Mouse (Mus musculus): ENCODE data around the gene Git1. TPM values are rescaled to one million over a fixed set of nuclear protein-coding genes. Genes with fewer than 3 reads are reported as not detected.
"Not testable (repeated sequence)": the region's sequence is repeated elsewhere in the genome, so short reads cannot be mapped to it uniquely, and the experiment has no call there.

The Git1 gene
- polyA plus RNA-seq, 1 experiment: 4.5 TPM

DNA sequence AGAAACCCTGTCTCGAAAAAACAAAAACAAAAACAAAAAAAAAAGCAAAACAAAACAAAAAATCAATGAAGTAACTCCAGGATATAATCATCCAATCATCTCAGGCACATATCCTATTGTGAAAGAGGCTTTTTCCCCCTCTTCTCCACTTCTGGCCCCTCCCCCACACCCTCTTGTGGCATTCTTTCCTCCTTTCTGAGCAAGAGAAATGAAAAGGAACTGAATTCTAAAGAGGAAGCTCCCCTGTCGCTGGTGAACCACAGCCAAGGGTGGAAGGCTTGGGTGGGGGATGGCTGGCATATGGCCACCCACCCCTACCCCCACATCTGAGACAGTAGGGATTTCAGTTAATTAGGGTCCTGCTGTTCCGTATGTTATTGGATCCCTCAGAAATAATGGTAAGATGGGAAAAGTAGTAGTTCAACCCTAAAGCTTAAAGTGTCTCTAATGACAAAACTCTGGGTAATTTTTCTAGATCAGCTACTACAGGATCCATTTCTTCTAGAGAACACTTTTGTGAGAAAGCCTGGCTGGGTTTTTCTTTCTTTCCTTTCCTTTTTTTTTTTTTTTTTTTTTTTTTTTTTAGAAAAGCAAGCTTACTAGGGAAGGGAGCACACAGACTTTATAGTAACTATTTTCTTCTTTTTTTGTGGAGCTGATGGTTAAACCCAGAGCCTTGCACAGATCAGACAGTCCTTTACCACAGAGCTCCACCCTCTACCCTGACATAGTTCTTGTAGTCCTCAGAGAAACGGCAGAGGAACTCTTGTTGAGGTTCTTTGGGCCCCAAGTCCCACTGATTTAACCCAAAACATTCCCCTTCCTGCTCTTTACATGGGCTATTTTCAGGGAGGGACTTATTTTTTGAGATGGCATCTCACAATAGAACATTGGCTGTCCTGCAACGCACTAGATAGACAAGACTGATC is 27.5 kb downstream of the Git1 start:
- TF ChIP-seq GATA1 (IDR thresholded peaks at IDR 0.05; ENCODE audit: low read length): no peak
- no peak for TF ChIP-seq TAL1 (IDR thresholded peaks at IDR 0.05; ENCODE audit: low read length)
- H3K4me1 ChIP-seq (ENCODE audit: control insufficient read depth): peaks cover under 1% of the 10 kb centered on the region
- H3K4me3 ChIP-seq (replicated peaks): no peak overlapping the region
- H3K9me3 ChIP-seq (ENCODE audit: control insufficient read depth, low read length): peaks cover 4% of the 10 kb centered on the region
- no peaks in the 10 kb centered on the region for H3K36me3 ChIP-seq (ENCODE audit: control insufficient read depth)
- peaks cover 50% of the 10 kb centered on the region for H3K27me3 ChIP-seq (ENCODE audit: control insufficient read depth)

DNA sequence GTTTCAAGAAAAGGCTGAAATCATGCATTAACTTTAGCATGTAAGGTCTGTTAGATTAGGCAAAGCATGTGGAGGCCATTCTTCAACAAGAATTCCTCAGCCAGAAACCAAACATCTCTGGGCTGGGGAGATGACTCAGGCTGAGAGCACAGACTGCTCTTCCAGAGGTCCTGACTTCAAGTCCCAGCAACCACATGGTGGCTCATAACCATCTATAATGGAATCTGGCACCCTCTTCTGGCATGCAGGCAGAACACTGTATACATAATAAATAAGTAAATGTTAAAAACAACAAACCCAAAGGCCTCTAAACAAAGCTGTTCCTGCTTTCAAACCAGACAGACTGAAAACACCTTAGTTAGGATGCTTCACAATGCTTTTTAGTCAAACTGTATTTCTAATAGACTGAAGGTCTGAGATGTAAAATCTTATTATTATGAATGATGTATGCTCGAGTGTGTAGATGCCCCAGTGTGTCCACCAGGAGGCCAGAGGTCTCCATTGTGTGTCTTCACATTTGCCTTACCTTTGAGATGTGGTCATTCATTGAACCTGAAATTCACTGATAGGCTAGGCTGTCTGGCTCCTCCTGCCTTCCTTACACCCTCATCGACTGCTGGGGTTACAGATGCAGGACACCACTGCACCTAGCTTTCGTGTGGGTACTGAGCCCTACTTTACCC is 32.6 kb downstream of the Git1 start:
- peaks cover 3% of the 10 kb centered on the region; the same call in 1 of the 2 replicates for H3K36me3 ChIP-seq (ENCODE audit: control insufficient read depth)
- H3K27me3 ChIP-seq (ENCODE audit: control insufficient read depth): peaks cover 4% of the 10 kb centered on the region; the same call in 1 of the 2 replicates
- no peak overlapping the region for H3K4me3 ChIP-seq (replicated peaks)
- H3K9me3 ChIP-seq (ENCODE audit: control insufficient read depth, low read length): peaks cover 3% of the 10 kb centered on the region; the same call in 1 of the 2 replicates
- no peaks in the 10 kb centered on the region for H3K4me1 ChIP-seq (ENCODE audit: control insufficient read depth)
- no peak for TF ChIP-seq TAL1 (IDR thresholded peaks at IDR 0.05; ENCODE audit: low read length)
- TF ChIP-seq GATA1 (IDR thresholded peaks at IDR 0.05; ENCODE audit: low read length): no peak

DNA sequence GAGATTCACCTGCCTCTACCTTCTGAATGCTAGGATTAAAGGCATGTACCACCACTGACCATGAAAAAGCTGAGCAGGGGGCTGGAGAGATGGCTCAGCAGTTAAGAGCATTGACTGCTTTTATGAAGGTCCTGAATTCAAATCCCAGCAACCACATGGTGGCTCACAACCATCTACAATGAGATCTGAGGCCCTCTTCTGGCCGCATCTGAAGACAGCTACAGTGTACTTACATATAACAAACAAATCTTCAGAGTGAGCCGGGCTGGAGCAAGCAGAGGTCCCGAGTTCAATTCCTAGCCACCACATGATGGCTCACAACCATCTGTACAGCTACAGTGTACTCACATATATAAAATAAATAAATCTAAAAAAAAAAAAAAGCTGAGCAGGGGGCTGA is 35.1 kb downstream of the Git1 start:
- H3K4me3 ChIP-seq (replicated peaks); H3K36me3 ChIP-seq (ENCODE audit: control insufficient read depth); H3K4me1 ChIP-seq (ENCODE audit: control insufficient read depth); H3K9me3 ChIP-seq (ENCODE audit: control insufficient read depth, low read length); H3K27me3 ChIP-seq (ENCODE audit: control insufficient read depth): not testable (repeated sequence)

DNA sequence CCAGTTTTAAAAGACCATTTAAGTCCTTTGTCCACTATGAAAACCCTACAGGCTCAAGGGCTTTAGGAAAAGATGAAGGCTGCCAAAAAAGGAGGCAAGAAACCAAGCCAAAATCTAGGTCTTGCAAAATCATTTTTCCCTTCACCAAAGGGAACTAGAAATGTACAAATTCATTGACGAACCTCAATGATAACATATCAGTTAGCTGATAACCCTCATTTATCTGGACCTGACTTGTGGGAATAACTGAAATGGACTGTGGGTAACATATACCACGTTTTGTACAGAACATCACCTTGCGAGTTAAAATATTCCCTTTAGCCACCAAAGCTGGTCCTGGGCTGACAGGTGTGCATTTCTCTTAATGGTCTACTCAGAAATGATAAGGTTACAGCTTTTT is 36.3 kb downstream of the Git1 start:
- Histone ChIP-seq H3K4me3 (replicated peaks) (no peak overlapping the region), H3K27me3 (ENCODE audit: control insufficient read depth) (no peaks in the 10 kb centered on the region)
- TF ChIP-seq TAL1 (IDR thresholded peaks at IDR 0.05; ENCODE audit: low read length): no peak
- TF ChIP-seq GATA1 (IDR thresholded peaks at IDR 0.05; ENCODE audit: low read length): no peak

DNA sequence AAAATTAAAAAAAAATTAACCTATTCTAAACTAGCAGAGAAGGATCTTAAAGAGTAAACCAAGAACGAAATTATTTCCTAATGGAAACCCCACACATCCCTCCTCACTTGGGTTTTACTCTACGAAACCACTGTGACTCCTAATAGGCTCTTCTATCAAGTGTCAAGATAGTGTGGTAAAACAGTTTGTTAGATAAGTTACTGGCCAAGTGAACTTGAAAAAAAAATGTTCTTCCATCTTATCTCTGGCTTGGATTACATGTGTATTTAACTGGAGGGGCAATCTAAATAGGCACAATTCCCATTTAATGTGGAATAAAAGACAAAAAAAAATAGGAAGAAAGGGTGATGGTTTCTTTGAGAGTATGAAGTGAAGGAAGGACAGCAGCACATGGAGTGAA is 37.5 kb downstream of the Git1 start:
- H3K9me3 ChIP-seq (ENCODE audit: control insufficient read depth, low read length): no peaks in the 10 kb centered on the region

More for the DNA sequence above, 36.3 kb downstream of the Git1 start:
- H3K36me3 ChIP-seq (ENCODE audit: control insufficient read depth): peaks cover 13% of the 10 kb centered on the region
- no peaks in the 10 kb centered on the region for H3K4me1 ChIP-seq (ENCODE audit: control insufficient read depth)
- H3K9me3 ChIP-seq (ENCODE audit: control insufficient read depth, low read length): no peaks in the 10 kb centered on the region

DNA sequence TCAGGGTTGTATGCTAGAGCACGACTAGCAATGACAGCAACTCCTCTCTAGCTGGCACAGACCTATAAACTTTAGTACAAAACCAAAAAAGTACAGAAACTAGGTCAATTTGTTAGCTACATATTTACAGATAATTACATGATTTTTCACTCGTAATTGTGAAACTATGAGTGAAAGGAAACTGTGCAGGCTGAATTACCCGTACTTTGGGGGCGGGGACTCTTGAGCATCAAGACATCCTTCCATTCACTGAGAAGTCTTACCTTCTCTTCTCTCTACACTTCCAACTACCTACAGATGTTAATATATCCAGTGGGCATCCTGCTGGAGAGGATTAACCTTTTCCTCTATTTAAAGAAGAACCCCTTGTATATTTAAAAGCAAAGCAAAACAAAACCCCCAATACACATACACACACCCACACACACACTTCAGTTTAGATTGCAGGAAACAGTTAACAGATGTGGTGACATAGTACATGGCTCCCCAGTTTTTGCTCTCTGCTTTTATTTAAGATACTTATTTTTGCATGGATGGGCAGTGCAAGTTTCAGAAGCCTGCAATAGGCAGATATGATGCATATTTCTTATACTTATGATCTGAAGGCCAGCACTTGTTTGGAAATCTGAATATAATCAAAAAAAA is 39.0 kb downstream of the Git1 start:
- Histone ChIP-seq H3K27me3 (ENCODE audit: control insufficient read depth) (no peaks in the 10 kb centered on the region), H3K4me1 (ENCODE audit: control insufficient read depth) (no peaks in the 10 kb centered on the region), H3K9me3 (ENCODE audit: control insufficient read depth, low read length) (no peaks in the 10 kb centered on the region), H3K36me3 (ENCODE audit: control insufficient read depth) (peaks cover 37% of the 10 kb centered on the region), H3K4me3 (replicated peaks) (no peak overlapping the region)
- TF ChIP-seq TAL1 (IDR thresholded peaks at IDR 0.05; ENCODE audit: low read length): no peak
- no peak for TF ChIP-seq GATA1 (IDR thresholded peaks at IDR 0.05; ENCODE audit: low read length)

More for the DNA sequence above, 37.5 kb downstream of the Git1 start:
- peaks cover 22% of the 10 kb centered on the region for H3K36me3 ChIP-seq (ENCODE audit: control insufficient read depth)
- H3K4me1 ChIP-seq (ENCODE audit: control insufficient read depth): no peaks in the 10 kb centered on the region
- no peak overlapping the region for H3K4me3 ChIP-seq (replicated peaks)
- TF ChIP-seq GATA1 (IDR thresholded peaks at IDR 0.05; ENCODE audit: low read length) (no peak), TAL1 (IDR thresholded peaks at IDR 0.05; ENCODE audit: low read length) (no peak)
- no peaks in the 10 kb centered on the region for H3K27me3 ChIP-seq (ENCODE audit: control insufficient read depth)

DNA sequence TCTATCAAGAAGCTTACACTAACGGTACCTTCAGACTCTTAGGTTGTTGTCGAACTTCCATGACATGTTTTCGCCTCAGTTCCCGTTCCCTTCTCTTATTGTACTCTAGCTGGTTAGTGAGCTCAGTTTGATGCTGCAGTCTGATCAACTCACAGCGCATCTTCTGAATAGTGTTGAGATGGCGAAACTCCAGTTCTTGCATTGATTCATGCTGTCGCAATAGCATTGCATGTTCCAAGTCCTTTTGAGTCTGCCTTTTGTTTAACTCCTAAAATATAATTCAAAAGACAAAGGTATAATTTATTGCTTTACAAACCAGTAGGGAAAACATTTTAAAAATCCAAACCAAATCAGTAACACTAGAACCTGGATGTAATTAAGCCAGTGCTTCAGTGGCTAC is 51.9 kb downstream of the Git1 start:
- TF ChIP-seq TAL1 (IDR thresholded peaks at IDR 0.05; ENCODE audit: low read length) (no peak), GATA1 (IDR thresholded peaks at IDR 0.05; ENCODE audit: low read length) (no peak)
- Histone ChIP-seq H3K36me3 (ENCODE audit: control insufficient read depth) (peaks cover 89% of the 10 kb centered on the region), H3K9me3 (ENCODE audit: control insufficient read depth, low read length) (no peaks in the 10 kb centered on the region)

More for the DNA sequence above, 51.9 kb downstream of the Git1 start:
- H3K4me3 ChIP-seq (replicated peaks): no peak overlapping the region
- no peaks in the 10 kb centered on the region for H3K27me3 ChIP-seq (ENCODE audit: control insufficient read depth)
- H3K4me1 ChIP-seq (ENCODE audit: control insufficient read depth): no peaks in the 10 kb centered on the region

Other genes with a start within 250 kb of the Git1 start
- not detected in 2 replicates for gene Coro6, start 31.2 kb upstream of the Git1 start, polyA plus RNA-seq (2012)
- gene Ankrd13b, start 3.9 kb upstream of the Git1 start, polyA plus RNA-seq (2012): 0.09 and 0.19 TPM in 2 replicates
- gene Abhd15, start 21.6 kb downstream of the Git1 start, polyA plus RNA-seq (2012): 0.01 TPM in 2 replicates
- 1.3 and 2.4 TPM in 2 replicates for gene Trp53i13, start 22.4 kb downstream of the Git1 start, polyA plus RNA-seq (2012)
- not detected in 2 replicates for gene Gm10392, start 25.6 kb downstream of the Git1 start, polyA plus RNA-seq (2012)
- gene Taok1, start 114.3 kb downstream of the Git1 start, polyA plus RNA-seq (2012): 0.10 and 0.13 TPM in 2 replicates
- gene Nufip2, start 192.6 kb downstream of the Git1 start, polyA plus RNA-seq (2012): 1.0 and 1.1 TPM in 2 replicates
- gene Cryba1, start 231.7 kb downstream of the Git1 start, polyA plus RNA-seq (2012): not detected in 2 replicates

All from erythroblast, embryonic 14.5 days (primary cell).